Mouse (Mus musculus) neural tube, embryonic 14.5 days (tissue): Measurements from ENCODE around the gene Zmynd10. TPM values are rescaled to one million over a fixed set of nuclear protein-coding genes. Genes with fewer than 3 reads are reported as not detected.

ENCODE experiments used
- ATAC-seq: fragments of 200-750 bp; cut with Nextera tagmentation; 2 replicates; pipeline ENCODE4 v1.8.0; 2017; ENCODE audit warnings: low read depth, mild to moderate bottlenecking, moderate TSS enrichment, moderate library complexity
- H3K27ac ChIP-seq: fragments of 300-500 bp; sonication (generic); 2 replicates; pipeline ENCODE4 v1.5.1; 2014; ENCODE audit warnings: low read depth, mild to moderate bottlenecking, control low read depth, low read length, moderate library complexity, mixed read lengths
- H3K27me3 ChIP-seq: fragments of 300-500 bp; sonication (generic); 2 replicates; pipeline ENCODE4 v1.6.1; 2014; ENCODE audit warnings: low read length; ENCODE audit not compliant: control insufficient read depth, insufficient read depth
- H3K36me3 ChIP-seq: fragments of 300-500 bp; sonication (generic); 2 replicates; pipeline ENCODE4 v1.6.1; 2014; ENCODE audit warnings: low read length, mixed read lengths; ENCODE audit not compliant: control insufficient read depth, insufficient read depth
- H3K4me1 ChIP-seq: fragments of 300-500 bp; sonication (generic); 2 replicates; pipeline ENCODE4 v1.6.1; 2014; ENCODE audit warnings: low read length; ENCODE audit not compliant: control insufficient read depth, insufficient read depth
- H3K4me2 ChIP-seq: fragments of 300-500 bp; sonication (generic); 2 replicates; pipeline ENCODE4 v1.6.1; 2014; ENCODE audit warnings: mild to moderate bottlenecking, low read depth, low read length, control low read depth
- H3K4me3 ChIP-seq: fragments of 300-500 bp; sonication (generic); 2 replicates; pipeline ENCODE4 v1.5.1; 2014; ENCODE audit warnings: low read depth, low read length, control low read depth, mixed read lengths
- H3K9ac ChIP-seq: fragments of 300-500 bp; sonication (generic); replicated peaks from 2 replicates; pipeline ENCODE4 v1.6.1; 2014; ENCODE audit warnings: low read depth, mild to moderate bottlenecking, control low read depth, low read length, mixed read lengths
- H3K9me3 ChIP-seq: fragments of 300-500 bp; sonication (generic); 2 replicates; pipeline ENCODE4 v1.6.1; 2016; ENCODE audit warnings: low read length; ENCODE audit not compliant: control insufficient read depth
- WGBS: fragments of 180-500 bp; shearing (Covaris S2); extraction: QIAGEN DNeasy Blood & Tissue Kit; methylation state at CpG from one replicate; pipeline ENCODE4 v1.1.7; 2014; 5-methylcytosine and 5-hydroxymethylcytosine counted together
- polyA plus RNA-seq: library from polyadenylated mRNA; unstranded; fragments of >200 nt; fragmentation: Nextera tagmentation; extraction: Ambion mirVana; gene quantifications from 2 replicates; pipeline ENCODE4 v1.2.1, GENCODE M21; 2014

Gene Zmynd10
- polyA plus RNA-seq, 1 experiment from 2014 or later = 2.0 TPM

DNA sequence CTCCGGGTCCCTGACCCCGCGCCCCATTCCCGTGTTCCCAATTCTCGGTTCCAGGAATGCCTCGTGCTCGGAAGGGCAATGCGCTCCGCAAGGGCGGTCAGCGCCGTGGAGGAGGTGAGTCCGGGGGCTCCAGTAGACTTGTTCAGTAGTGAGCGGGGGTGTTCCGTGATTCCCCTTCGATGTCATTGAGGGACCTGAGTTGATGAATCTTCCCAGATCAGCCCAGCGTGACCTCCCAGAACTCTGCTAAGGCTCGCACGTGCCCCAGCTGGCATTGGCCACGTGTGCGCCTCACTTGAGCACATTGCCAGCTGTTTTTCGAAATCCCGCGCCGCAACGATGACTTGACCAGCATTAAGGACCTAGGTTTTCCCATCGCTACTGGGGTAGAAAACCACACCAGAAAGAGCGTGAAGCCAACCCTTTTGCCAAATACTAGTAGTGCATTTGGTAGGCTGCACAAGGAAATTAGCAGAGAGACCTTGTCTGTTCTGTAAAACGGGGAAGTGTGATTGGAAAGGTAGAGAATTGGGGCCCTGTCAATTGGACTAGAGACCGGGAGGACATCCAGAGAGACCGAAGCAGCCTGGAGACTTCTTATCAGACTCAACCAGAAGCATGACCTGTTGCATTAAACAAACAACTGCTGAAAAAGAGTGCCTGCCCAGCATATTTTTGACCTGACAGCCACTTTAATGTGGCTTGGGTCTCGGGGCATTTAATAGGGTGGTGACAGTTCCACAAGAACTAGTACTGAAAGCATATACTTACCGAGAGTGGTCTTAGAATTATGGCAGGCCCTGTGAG lies 40.9 kb downstream of the Zmynd10 start:
- Histone ChIP-seq H3K9me3 (no peaks in the 10 kb centered on the region), H3K36me3 (peaks cover 30% of the 10 kb centered on the region), H3K9ac (peak overlapping the region; percentile 44; the same call in 1 of the 2 replicates), H3K27me3 (no peaks in the 10 kb centered on the region), H3K4me3 (peak overlapping the region; percentile 68), H3K27ac (no peak overlapping the region), H3K4me1 (peaks cover 6% of the 10 kb centered on the region), H3K4me2 (peak overlapping the region; percentile 59)
- peak; percentile 54; the same call in 1 of the 2 replicates for ATAC-seq
- WGBS = 5% methylated on average over 33 of the region's 33 CpGs

DNA sequence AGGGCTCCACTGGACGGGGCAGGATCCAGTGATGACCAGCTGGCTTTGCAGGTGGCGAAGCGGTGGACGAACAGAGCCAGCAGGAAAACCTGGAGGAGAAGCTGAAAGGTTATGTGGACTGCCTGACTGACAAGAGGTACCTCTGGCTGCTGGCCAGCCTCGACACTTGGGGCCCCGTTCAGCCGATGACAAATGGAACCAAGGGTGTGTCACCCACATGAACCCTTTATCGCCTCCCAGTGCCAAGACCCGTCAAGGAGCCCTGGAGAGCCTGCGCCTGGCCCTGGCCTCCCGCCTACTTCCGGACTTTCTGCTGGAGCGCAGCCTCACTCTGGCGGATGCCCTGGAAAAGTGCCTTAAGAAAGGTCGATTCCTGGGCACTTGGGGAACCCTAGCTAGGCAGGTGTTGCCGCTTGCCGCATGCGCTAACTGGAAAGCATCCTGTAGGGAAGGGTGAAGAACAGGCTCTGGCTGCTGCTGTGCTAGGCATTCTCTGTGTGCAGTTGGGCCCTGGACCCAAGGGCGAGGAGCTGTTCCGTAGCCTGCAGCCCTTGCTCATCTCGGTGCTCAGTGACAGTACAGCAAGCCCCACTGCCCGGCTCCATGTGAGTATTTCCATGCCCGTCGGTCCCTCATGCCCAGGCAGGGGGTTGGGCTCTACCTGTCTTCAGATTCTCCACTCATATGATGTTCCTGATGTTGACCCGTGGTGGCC lies 43.1 kb downstream of the Zmynd10 start:
- H3K4me3 ChIP-seq = no peak overlapping the region
- no peak overlapping the region for H3K4me2 ChIP-seq
- 93% methylated on average over 25 of the region's 25 CpGs for WGBS
- no peak overlapping the region for H3K9ac ChIP-seq
- H3K36me3 ChIP-seq = peaks cover 31% of the 10 kb centered on the region
- no peak for ATAC-seq
- H3K9me3 ChIP-seq = no peaks in the 10 kb centered on the region
- H3K4me1 ChIP-seq = peaks cover 6% of the 10 kb centered on the region
- H3K27ac ChIP-seq = no peak overlapping the region
- H3K27me3 ChIP-seq = no peaks in the 10 kb centered on the region

DNA sequence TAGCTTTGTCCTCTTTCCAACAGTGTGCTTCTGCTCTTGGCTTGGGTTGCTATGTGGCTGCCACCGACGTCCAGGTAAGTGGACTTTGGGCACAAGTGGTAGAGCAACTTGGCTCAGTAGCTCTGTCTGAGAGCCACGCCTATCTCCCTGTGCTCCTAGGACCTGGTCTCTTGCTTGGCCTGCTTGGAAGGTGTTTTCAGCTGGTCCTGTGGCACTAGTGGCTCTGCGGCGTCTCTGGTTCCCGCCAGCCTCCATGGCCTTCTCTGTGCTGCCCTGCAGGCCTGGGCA lies 43.6 kb downstream of the Zmynd10 start:
- Histone ChIP-seq H3K27me3 (no peaks in the 10 kb centered on the region), H3K4me1 (peaks cover 6% of the 10 kb centered on the region), H3K9me3 (no peaks in the 10 kb centered on the region), H3K4me2 (no peak overlapping the region), H3K27ac (no peak overlapping the region), H3K36me3 (peaks cover 31% of the 10 kb centered on the region), H3K9ac (no peak overlapping the region), H3K4me3 (no peak overlapping the region)
- ATAC-seq = no peak
- 97% methylated on average over 6 of the region's 6 CpGs for WGBS

DNA sequence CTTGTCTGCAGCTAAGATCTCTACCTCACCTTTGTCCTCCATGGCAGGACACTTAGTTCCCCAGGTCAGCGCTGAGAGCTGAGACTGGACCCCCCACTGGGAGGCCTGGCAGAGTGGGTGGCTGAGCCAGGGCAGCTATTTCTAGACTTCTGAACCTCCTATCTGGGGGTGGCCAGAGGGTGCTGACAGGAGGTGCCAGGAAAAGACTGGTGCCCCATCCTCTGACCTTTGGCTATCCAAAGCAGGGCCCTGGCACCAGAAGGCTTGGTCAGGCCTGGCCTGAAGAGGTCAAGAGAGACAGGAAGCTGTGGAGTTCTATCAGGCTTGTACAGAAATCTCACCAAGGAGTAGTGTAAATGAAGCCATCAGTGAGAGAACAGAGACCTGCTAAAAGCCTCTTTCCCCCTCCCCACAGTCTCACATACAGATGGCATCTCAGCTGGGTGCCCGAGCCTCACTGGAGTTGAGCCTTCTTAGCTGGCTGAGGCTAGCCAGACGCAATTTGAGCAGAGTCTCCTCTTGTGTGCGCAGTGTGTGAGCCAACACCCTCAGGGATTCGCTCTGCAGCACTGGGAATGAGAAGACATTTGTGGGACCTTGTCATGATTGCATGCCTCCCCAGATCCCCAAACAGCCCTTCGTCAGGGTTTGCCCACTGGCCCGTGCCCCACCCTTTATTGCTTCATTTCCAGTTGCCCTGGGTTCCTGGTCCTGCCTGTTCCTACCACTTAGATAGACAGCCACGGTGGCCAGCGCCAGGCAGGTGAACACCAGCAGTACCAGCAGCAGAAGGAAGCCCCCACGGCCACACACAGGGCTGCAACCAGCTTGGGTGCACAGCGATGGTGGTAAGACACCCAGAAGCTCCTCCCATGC lies 46.2 kb downstream of the Zmynd10 start:
- H3K9ac ChIP-seq = no peak overlapping the region
- no peak overlapping the region for H3K27ac ChIP-seq
- peaks cover 31% of the 10 kb centered on the region for H3K36me3 ChIP-seq
- 72% methylated on average over 11 of the region's 11 CpGs for WGBS
- ATAC-seq = no peak
- H3K4me1 ChIP-seq = peaks cover 3% of the 10 kb centered on the region
- no peaks in the 10 kb centered on the region for H3K9me3 ChIP-seq
- H3K4me3 ChIP-seq = no peak overlapping the region
- no peak overlapping the region for H3K4me2 ChIP-seq
- H3K27me3 ChIP-seq = no peaks in the 10 kb centered on the region

DNA sequence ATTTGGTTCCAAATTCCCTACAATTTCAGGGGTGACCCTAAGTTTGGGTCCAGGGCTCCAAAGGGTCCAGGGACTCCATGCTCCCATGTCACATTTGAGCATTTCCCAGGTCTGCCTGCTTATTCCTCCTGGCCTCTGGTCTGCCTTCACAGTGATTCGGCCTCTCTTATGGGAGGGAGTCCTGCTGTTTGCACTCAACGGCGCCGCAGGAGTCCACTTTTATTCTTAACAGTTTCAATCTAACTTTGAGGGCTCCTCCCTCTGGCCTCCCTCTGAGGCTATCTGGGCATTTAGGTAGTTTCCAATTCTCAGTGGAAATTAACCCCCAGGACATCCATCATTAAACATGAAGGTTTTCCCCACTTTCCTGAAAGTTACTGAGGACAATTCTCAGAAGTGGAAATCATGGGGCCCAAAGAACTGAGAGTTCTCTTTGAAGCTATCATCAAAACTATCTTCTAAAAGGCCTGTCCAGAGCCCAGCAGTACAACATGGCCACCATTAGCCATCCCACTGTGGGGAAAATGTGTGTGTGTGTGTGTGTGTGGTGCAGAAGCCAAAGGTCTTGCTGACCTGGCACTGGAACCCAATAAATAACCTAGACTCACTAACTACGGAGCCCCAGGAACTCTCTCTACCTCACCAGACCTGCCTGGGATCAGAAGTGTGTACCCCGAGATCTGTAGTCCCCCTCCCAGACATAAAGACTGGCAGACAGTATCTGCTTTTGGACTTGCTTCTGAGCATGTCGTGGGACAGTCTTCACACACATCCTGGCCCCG lies 47.4 kb downstream of the Zmynd10 start:
- H3K36me3 ChIP-seq = peaks cover 31% of the 10 kb centered on the region
- H3K4me3 ChIP-seq = no peak overlapping the region
- H3K4me1 ChIP-seq = no peaks in the 10 kb centered on the region
- ATAC-seq = no peak
- no peak overlapping the region for H3K9ac ChIP-seq
- 63% methylated on average over 8 of the region's 8 CpGs for WGBS
- H3K27ac ChIP-seq = no peak overlapping the region
- H3K9me3 ChIP-seq = no peaks in the 10 kb centered on the region
- H3K4me2 ChIP-seq = no peak overlapping the region
- no peaks in the 10 kb centered on the region for H3K27me3 ChIP-seq

DNA sequence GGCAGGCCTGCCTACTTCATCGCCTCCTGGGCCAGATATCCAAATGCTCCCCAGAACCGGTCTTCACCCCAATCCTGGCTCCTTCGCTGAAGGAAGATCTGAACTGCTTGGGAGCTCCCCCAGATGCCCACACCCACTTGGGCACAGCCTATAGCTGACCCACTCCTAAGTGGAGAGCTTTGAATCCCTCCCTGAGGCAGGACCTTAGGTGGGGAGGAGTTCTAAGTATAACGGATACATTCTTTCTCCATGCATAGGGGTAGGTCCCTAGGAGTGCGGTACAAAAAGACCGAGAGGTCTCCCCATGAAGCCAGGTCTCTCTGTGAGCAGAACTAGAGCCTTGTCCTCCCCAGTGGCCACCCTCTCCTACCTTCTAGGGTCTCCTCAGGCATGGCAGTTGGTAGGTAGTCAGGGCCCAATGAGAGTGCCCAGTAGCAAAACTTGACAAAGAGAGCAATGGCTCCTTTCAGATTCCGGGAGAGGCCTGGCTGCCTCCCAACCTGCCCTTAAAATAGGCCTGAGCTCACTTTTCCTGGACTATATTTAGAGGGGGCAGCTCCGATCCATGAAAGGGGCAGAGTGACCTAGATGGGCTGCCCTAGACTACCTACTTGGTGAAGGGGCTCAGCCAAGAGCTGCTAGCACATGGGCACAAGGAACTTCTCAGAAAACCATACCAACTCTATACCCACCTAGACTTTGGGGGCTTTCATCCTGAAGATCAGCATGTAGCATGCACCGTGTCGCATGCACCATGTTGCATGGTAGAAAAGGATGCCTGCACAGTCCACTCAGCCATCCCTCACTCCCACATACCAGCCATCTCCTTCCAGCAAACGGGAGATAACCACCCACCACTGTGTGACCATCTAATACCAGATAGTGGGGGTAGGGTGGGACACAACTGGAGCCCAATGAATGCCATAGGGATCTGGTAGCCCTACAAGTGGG lies 49.8 kb downstream of the Zmynd10 start:
- H3K9me3 ChIP-seq = no peaks in the 10 kb centered on the region
- no peak for ATAC-seq
- H3K9ac ChIP-seq = no peak overlapping the region
- no peaks in the 10 kb centered on the region for H3K27me3 ChIP-seq
- peaks cover 8% of the 10 kb centered on the region for H3K36me3 ChIP-seq
- WGBS = 92% methylated on average over 11 of the region's 11 CpGs
- no peak overlapping the region for H3K4me2 ChIP-seq
- no peak overlapping the region for H3K27ac ChIP-seq
- H3K4me1 ChIP-seq = no peaks in the 10 kb centered on the region
- H3K4me3 ChIP-seq = no peak overlapping the region

DNA sequence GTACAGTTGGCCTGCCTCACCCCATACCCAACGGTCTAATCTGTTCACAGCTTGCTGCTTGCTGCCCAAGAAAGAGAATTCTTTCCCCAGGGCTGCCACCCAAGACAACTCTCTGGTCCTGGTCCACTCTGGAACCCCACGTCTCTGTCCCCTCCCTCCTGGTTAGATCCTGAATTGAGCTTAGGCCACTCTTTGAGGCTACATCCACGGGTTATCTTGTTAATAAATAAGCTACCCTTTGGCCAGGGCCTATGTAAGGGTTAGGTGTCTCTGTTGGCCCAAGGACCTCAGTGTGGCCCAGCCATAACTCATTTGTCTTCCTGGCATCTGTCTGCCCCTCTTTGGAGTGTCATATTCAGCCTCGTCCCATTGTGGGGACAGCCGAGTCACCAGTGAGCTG lies 51.3 kb downstream of the Zmynd10 start:
- Histone ChIP-seq H3K27me3 (no peaks in the 10 kb centered on the region), H3K36me3 (peaks cover 7% of the 10 kb centered on the region; the same call in 1 of the 2 replicates), H3K9ac (no peak overlapping the region), H3K4me3 (no peak overlapping the region), H3K4me1 (no peaks in the 10 kb centered on the region), H3K9me3 (no peaks in the 10 kb centered on the region), H3K27ac (no peak overlapping the region), H3K4me2 (no peak overlapping the region)
- 77% methylated on average over 5 of the region's 5 CpGs for WGBS
- no peak for ATAC-seq

DNA sequence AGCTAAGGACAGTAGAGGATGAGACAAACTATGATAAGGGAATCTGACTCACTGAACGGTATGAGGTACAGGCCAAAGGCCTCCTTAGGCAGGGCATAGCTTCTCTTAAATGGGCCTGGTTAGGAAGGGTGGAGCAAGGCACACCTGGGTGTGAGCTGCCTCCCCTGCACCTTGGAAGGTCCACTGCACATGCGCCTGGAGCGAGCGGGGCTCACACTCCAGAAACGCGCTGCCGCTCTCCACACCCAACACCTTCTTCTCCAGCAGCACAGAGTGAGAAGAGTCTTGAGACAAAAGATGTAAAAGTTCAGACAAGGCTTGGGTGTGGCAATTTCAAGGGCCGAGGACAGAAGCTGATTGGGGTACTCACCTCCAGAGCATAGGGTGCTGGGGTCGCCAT lies 52.3 kb downstream of the Zmynd10 start:
- Histone ChIP-seq H3K27me3 (no peaks in the 10 kb centered on the region), H3K9ac (no peak overlapping the region), H3K9me3 (no peaks in the 10 kb centered on the region), H3K4me1 (0 out of 2 replicates have a peak, but pooled peaks cover 3% of the 10 kb centered on the region), H3K4me2 (no peak overlapping the region), H3K4me3 (no peak overlapping the region), H3K36me3 (no peaks in the 10 kb centered on the region), H3K27ac (no peak overlapping the region)
- 90% methylated on average over 9 of the region's 9 CpGs for WGBS
- ATAC-seq = no peak
